Mouse (Mus musculus): ENCODE measurements around the gene Slc16a12. TPM values are rescaled to one million over a fixed set of nuclear protein-coding genes. Genes with fewer than 3 reads are reported as not detected.

Slc16a12 gene
- polyA plus RNA-seq, 1 experiment, result 0.01 TPM

- H3K4me3 ChIP-seq (ENCODE audit: insufficient read depth, poor library complexity, severe bottlenecking), result no peak overlapping the region
- no peaks in the 10 kb centered on the region for H3K36me3 ChIP-seq (ENCODE audit: control insufficient read depth, insufficient read depth)
- no peak overlapping the region for H3ac ChIP-seq (ENCODE audit: control insufficient read depth, insufficient read length, low read depth)
- TF ChIP-seq CEBPB (IDR thresholded peaks at IDR 0.05; ENCODE audit: low read depth) (no peak), USF1 (IDR thresholded peaks at IDR 0.05; ENCODE audit: low read depth) (no peak), MYOG (IDR thresholded peaks at IDR 0.05; ENCODE audit: control insufficient read depth, extremely low read depth, insufficient read length) (no peak), MYOD1 (IDR thresholded peaks at IDR 0.05; ENCODE audit: control insufficient read depth, insufficient read length, low read depth) (no peak), CTCF (IDR thresholded peaks at IDR 0.05; ENCODE audit: control insufficient read depth, insufficient read depth, insufficient read length) (no peak), FOSL1 (IDR thresholded peaks at IDR 0.05; ENCODE audit: insufficient read depth, low read length, poor library complexity, severe bottlenecking) (no peak), MAX (IDR thresholded peaks at IDR 0.05) (no peak)
- H3K27me3 ChIP-seq (ENCODE audit: control insufficient read depth, insufficient read depth, insufficient read length), result no peaks in the 10 kb centered on the region
- H3K79me2 ChIP-seq (ENCODE audit: control insufficient read depth, insufficient read depth), result no peaks in the 10 kb centered on the region
- no peaks in the 10 kb centered on the region for H3K79me3 ChIP-seq (ENCODE audit: low read depth)
Observed at GRCm38 (mm10) chr19:34726254-34726962, 20.7 kb downstream of the Slc16a12 start.

GRCm38 (mm10) chr19:34725418-34725817 is 21.7 kb downstream of the Slc16a12 start:
- no peaks in the 10 kb centered on the region for H3K79me3 ChIP-seq (ENCODE audit: low read depth)
- no peak overlapping the region for H3K4me3 ChIP-seq (ENCODE audit: insufficient read depth, poor library complexity, severe bottlenecking)
- H3K27me3 ChIP-seq (ENCODE audit: control insufficient read depth, insufficient read depth, insufficient read length), result no peaks in the 10 kb centered on the region

GRCm38 (mm10) chr19:34724598-34724997 is 22.5 kb downstream of the Slc16a12 start:
- TF ChIP-seq MYOG (IDR thresholded peaks at IDR 0.05; ENCODE audit: control insufficient read depth, extremely low read depth, insufficient read length) (no peak), FOSL1 (IDR thresholded peaks at IDR 0.05; ENCODE audit: insufficient read depth, low read length, poor library complexity, severe bottlenecking) (no peak), CEBPB (IDR thresholded peaks at IDR 0.05; ENCODE audit: low read depth) (no peak), USF1 (IDR thresholded peaks at IDR 0.05; ENCODE audit: low read depth) (no peak), MAX (IDR thresholded peaks at IDR 0.05) (no peak)

More at GRCm38 (mm10) chr19:34725418-34725817, 21.7 kb downstream of the Slc16a12 start:
- Histone ChIP-seq H3K36me3 (ENCODE audit: control insufficient read depth, insufficient read depth) (no peaks in the 10 kb centered on the region), H3K79me2 (ENCODE audit: control insufficient read depth, insufficient read depth) (no peaks in the 10 kb centered on the region), H3ac (ENCODE audit: control insufficient read depth, insufficient read length, low read depth) (no peak overlapping the region)
- no peak for TF ChIP-seq USF1 (IDR thresholded peaks at IDR 0.05; ENCODE audit: low read depth)
- TF ChIP-seq FOSL1 (IDR thresholded peaks at IDR 0.05; ENCODE audit: insufficient read depth, low read length, poor library complexity, severe bottlenecking), result no peak
- TF ChIP-seq CEBPB (IDR thresholded peaks at IDR 0.05; ENCODE audit: low read depth), result no peak
- TF ChIP-seq MAX (IDR thresholded peaks at IDR 0.05), result no peak
- no peak for TF ChIP-seq MYOD1 (IDR thresholded peaks at IDR 0.05; ENCODE audit: control insufficient read depth, insufficient read length, low read depth)
- TF ChIP-seq MYOG (IDR thresholded peaks at IDR 0.05; ENCODE audit: control insufficient read depth, extremely low read depth, insufficient read length), result no peak
- TF ChIP-seq CTCF (IDR thresholded peaks at IDR 0.05; ENCODE audit: control insufficient read depth, insufficient read depth, insufficient read length), result no peak

GRCm38 (mm10) chr19:34722541-34722940 is 24.5 kb downstream of the Slc16a12 start:
- Histone ChIP-seq H3K79me2 (ENCODE audit: control insufficient read depth, insufficient read depth) (no peaks in the 10 kb centered on the region), H3K36me3 (ENCODE audit: control insufficient read depth, insufficient read depth) (no peaks in the 10 kb centered on the region), H3K79me3 (ENCODE audit: low read depth) (no peaks in the 10 kb centered on the region), H3K4me3 (ENCODE audit: insufficient read depth, poor library complexity, severe bottlenecking) (no peak overlapping the region), H3ac (ENCODE audit: control insufficient read depth, insufficient read length, low read depth) (no peak overlapping the region), H3K27me3 (ENCODE audit: control insufficient read depth, insufficient read depth, insufficient read length) (no peaks in the 10 kb centered on the region)
- TF ChIP-seq MAX (IDR thresholded peaks at IDR 0.05), result no peak
- no peak for TF ChIP-seq CTCF (IDR thresholded peaks at IDR 0.05; ENCODE audit: control insufficient read depth, insufficient read depth, insufficient read length)
- no peak for TF ChIP-seq CEBPB (IDR thresholded peaks at IDR 0.05; ENCODE audit: low read depth)
- no peak for TF ChIP-seq MYOG (IDR thresholded peaks at IDR 0.05; ENCODE audit: control insufficient read depth, extremely low read depth, insufficient read length)
- no peak for TF ChIP-seq FOSL1 (IDR thresholded peaks at IDR 0.05; ENCODE audit: insufficient read depth, low read length, poor library complexity, severe bottlenecking)
- TF ChIP-seq USF1 (IDR thresholded peaks at IDR 0.05; ENCODE audit: low read depth), result no peak
- no peak for TF ChIP-seq MYOD1 (IDR thresholded peaks at IDR 0.05; ENCODE audit: control insufficient read depth, insufficient read length, low read depth)

More at GRCm38 (mm10) chr19:34724598-34724997, 22.5 kb downstream of the Slc16a12 start:
- no peak overlapping the region for H3K4me3 ChIP-seq (ENCODE audit: insufficient read depth, poor library complexity, severe bottlenecking)
- H3K79me2 ChIP-seq (ENCODE audit: control insufficient read depth, insufficient read depth), result no peaks in the 10 kb centered on the region
- no peak overlapping the region for H3ac ChIP-seq (ENCODE audit: control insufficient read depth, insufficient read length, low read depth)
- no peaks in the 10 kb centered on the region for H3K27me3 ChIP-seq (ENCODE audit: control insufficient read depth, insufficient read depth, insufficient read length)
- H3K36me3 ChIP-seq (ENCODE audit: control insufficient read depth, insufficient read depth), result no peaks in the 10 kb centered on the region
- H3K79me3 ChIP-seq (ENCODE audit: low read depth), result no peaks in the 10 kb centered on the region

- Histone ChIP-seq H3K4me3 (ENCODE audit: insufficient read depth, poor library complexity, severe bottlenecking) (no peak overlapping the region), H3K36me3 (ENCODE audit: control insufficient read depth, insufficient read depth) (no peaks in the 10 kb centered on the region), H3ac (ENCODE audit: control insufficient read depth, insufficient read length, low read depth) (no peak overlapping the region), H3K79me3 (ENCODE audit: low read depth) (no peaks in the 10 kb centered on the region), H3K27me3 (ENCODE audit: control insufficient read depth, insufficient read depth, insufficient read length) (no peaks in the 10 kb centered on the region), H3K79me2 (ENCODE audit: control insufficient read depth, insufficient read depth) (no peaks in the 10 kb centered on the region)
- TF ChIP-seq USF1 (IDR thresholded peaks at IDR 0.05; ENCODE audit: low read depth), result no peak
- TF ChIP-seq MAX (IDR thresholded peaks at IDR 0.05), result no peak
- TF ChIP-seq CEBPB (IDR thresholded peaks at IDR 0.05; ENCODE audit: low read depth), result no peak
- TF ChIP-seq FOSL1 (IDR thresholded peaks at IDR 0.05; ENCODE audit: insufficient read depth, low read length, poor library complexity, severe bottlenecking), result no peak
- TF ChIP-seq MYOG (IDR thresholded peaks at IDR 0.05; ENCODE audit: control insufficient read depth, extremely low read depth, insufficient read length), result no peak
- TF ChIP-seq MYOD1 (IDR thresholded peaks at IDR 0.05; ENCODE audit: control insufficient read depth, insufficient read length, low read depth), result no peak
- TF ChIP-seq CTCF (IDR thresholded peaks at IDR 0.05; ENCODE audit: control insufficient read depth, insufficient read depth, insufficient read length), result no peak
Observed at GRCm38 (mm10) chr19:34720130-34720529, 27.0 kb downstream of the Slc16a12 start.

All from C2C12 (cell line).